Mouse (Mus musculus) megakaryocyte, embryonic 14.5 days (primary cell): ENCODE data around the gene Prdm1.

ENCODE experiments used
- FLI1 ChIP-seq: IDR thresholded peaks from 2 replicates; pipeline ENCODE4 v1.6.1; 2012; ENCODE audit warnings: low read length, inconsistent platforms, mixed read lengths
- GATA1 ChIP-seq: IDR thresholded peaks from 3 replicates; pipeline ENCODE4 v1.6.1; 2012; ENCODE audit warnings: mixed read lengths, low read length, inconsistent platforms, borderline replicate concordance

GRCm38 (mm10) chr10:44529218-44530066, 1.1 kb upstream of the Prdm1 start:
- no peak for TF ChIP-seq GATA1
- TF ChIP-seq FLI1 = no peak
